Mouse (Mus musculus): ENCODE measurements around the gene Cdk2ap2. TPM values are rescaled to one million over a fixed set of nuclear protein-coding genes. Genes with fewer than 3 reads are reported as not detected.

The Cdk2ap2 gene
- total and polyA plus RNA-seq, 2 experiments, result 33.9 to 198 TPM

DNA sequence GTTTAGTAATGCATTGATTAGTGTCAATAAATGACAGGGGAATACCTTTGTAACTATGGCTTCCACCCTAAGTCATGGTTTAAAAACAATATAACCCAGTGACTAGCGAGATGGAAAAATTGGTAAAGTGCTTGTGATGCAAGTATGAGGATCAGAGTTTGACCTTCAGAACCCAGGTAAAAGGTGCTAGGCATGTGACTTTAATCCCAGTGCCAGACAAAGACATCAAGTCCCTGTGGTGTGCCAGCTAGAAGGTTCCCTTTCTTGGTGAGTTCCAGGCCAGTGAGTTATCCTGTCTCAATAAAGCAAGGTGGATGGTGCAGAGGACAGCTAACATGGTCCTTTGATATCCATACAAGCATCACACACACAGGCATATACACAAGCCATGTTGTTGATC, 21.5 kb upstream of the Cdk2ap2 start:
- no peak overlapping the region for H3K4me3 ChIP-seq (ENCODE audit: insufficient read depth, low read depth, low read length)
- peaks cover 25% of the 10 kb centered on the region for H3K4me1 ChIP-seq (ENCODE audit: control insufficient read depth, insufficient read depth, low read length)
- peak; percentile 78 for DNase-seq (ENCODE audit: extremely low read depth, low read depth, low spot score)
- H3K27ac ChIP-seq (replicated peaks; ENCODE audit: insufficient read depth, low read depth, low read length), result no peak overlapping the region
- no peak for TF ChIP-seq CTCF (IDR thresholded peaks at IDR 0.05; ENCODE audit: low read depth, low read length)
- TF ChIP-seq POLR2A (IDR thresholded peaks at IDR 0.05; ENCODE audit: extremely low read depth, insufficient read depth, low read length), result no peak
- no peaks in the 10 kb centered on the region for H3K36me3 ChIP-seq (ENCODE audit: control insufficient read depth, insufficient read depth, low read length)
- H3K9ac ChIP-seq (ENCODE audit: low read depth, low read length), result no peak overlapping the region
- no peaks in the 10 kb centered on the region for H3K27me3 ChIP-seq (ENCODE audit: control insufficient read depth, insufficient read depth, low read length)
- WGBS, result 33% methylated on average over 1 of the region's 1 CpGs
- no peaks in the 10 kb centered on the region for H3K79me2 ChIP-seq (ENCODE audit: control insufficient read depth, insufficient read depth, low read length)

GRCm38 (mm10) chr19:4079594-4079993, 17.4 kb upstream of the Cdk2ap2 start:
- H3K79me2 ChIP-seq (ENCODE audit: control insufficient read depth, insufficient read depth, low read length), result no peaks in the 10 kb centered on the region
- no peaks in the 10 kb centered on the region for H3K36me3 ChIP-seq (ENCODE audit: control insufficient read depth, insufficient read depth, low read length)
- TF ChIP-seq CTCF (IDR thresholded peaks at IDR 0.05; ENCODE audit: low read depth, low read length) (no peak), POLR2A (IDR thresholded peaks at IDR 0.05; ENCODE audit: extremely low read depth, insufficient read depth, low read length) (no peak)
- no peak overlapping the region for H3K4me3 ChIP-seq (ENCODE audit: insufficient read depth, low read depth, low read length)
- no peaks in the 10 kb centered on the region for H3K27me3 ChIP-seq (ENCODE audit: control insufficient read depth, insufficient read depth, low read length)
- H3K4me1 ChIP-seq (ENCODE audit: control insufficient read depth, insufficient read depth, low read length), result peaks cover 17% of the 10 kb centered on the region; the same call in 1 of the 2 replicates
- no peak overlapping the region for H3K27ac ChIP-seq (replicated peaks; ENCODE audit: insufficient read depth, low read depth, low read length)
- DNase-seq (ENCODE audit: extremely low read depth, low read depth, low spot score), result no peak
- 91% methylated on average over 1 of the region's 1 CpGs for WGBS
- H3K9ac ChIP-seq (ENCODE audit: low read depth, low read length), result no peak overlapping the region

DNA sequence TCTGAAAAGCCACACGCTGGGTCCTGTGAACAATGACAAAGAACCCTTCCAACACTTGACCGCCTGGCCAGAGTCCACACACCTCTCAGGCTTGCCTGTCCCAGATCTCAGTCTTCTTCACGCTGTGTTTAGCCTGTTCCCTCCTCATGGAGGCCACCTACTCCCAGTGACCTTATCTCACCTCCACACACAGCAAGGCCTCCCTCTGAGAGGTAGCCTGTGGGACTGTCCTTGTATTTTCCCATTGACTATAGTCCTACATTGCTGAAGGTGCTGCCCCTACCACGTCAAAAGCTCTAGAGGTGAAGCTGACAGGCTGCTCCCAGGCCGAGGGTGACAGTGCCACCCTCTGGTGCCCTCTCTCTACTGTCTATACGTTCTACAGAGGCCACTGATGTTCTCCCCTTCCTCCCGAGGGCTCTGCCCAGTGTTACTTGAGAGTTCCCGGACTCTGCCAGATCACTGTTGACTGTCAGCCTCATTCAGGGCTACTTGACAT, 16.4 kb upstream of the Cdk2ap2 start:
- TF ChIP-seq POLR2A (IDR thresholded peaks at IDR 0.05; ENCODE audit: extremely low read depth, insufficient read depth, low read length) (no peak), CTCF (IDR thresholded peaks at IDR 0.05; ENCODE audit: low read depth, low read length) (peak; percentile 79)
- Histone ChIP-seq H3K36me3 (ENCODE audit: control insufficient read depth, insufficient read depth, low read length) (no peaks in the 10 kb centered on the region), H3K79me2 (ENCODE audit: control insufficient read depth, insufficient read depth, low read length) (no peaks in the 10 kb centered on the region), H3K27me3 (ENCODE audit: control insufficient read depth, insufficient read depth, low read length) (no peaks in the 10 kb centered on the region), H3K27ac (replicated peaks; ENCODE audit: insufficient read depth, low read depth, low read length) (no peak overlapping the region; the same call in 1 of the 2 replicates), H3K4me1 (ENCODE audit: control insufficient read depth, insufficient read depth, low read length) (peaks cover 19% of the 10 kb centered on the region; the same call in 1 of the 2 replicates), H3K4me3 (ENCODE audit: insufficient read depth, low read depth, low read length) (no peak overlapping the region), H3K9ac (ENCODE audit: low read depth, low read length) (0 out of 2 replicates have a peak overlapping the region, but pooled peaks have one; percentile 36)
- DNase-seq (ENCODE audit: extremely low read depth, low read depth, low spot score), result peak; percentile 56
- WGBS, result 23% methylated on average over 8 of the region's 8 CpGs

DNA sequence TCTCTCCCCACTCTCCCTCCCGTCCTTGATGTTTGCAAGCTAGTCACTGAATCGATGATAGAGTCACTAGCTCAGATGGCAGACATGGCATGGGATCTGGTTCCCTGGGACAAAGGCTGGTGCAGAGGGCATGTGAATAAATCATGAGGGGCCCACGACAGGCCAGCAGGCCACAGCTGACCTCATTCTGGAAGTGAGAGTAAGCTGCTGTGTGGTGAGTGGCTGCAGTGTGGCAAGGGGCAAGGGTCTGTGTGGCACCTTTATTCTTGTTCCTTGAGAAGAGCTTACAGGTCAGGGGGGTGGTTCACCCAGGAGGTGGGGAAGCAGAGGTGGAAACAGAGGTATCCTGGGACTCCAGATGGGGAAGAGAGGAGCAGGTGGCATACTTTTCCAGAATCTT, 15.6 kb upstream of the Cdk2ap2 start, which contains the start of gene Cabp2:
TSS of gene Cabp2 (plus strand) at position 185 of the 400 bp plus-strand sequence.
- 0 out of 2 replicates have a peak within 1 kb of the TSS, but pooled peaks have one; percentile 36 for H3K9ac ChIP-seq (ENCODE audit: low read depth, low read length)
- no peak within 1 kb of the TSS; the same call in 1 of the 2 replicates for H3K27ac ChIP-seq (replicated peaks; ENCODE audit: insufficient read depth, low read depth, low read length)
- H3K4me1 ChIP-seq (ENCODE audit: control insufficient read depth, insufficient read depth, low read length), result peaks cover 17% of the 10 kb centered on the region; the same call in 1 of the 2 replicates
- DNase-seq (ENCODE audit: extremely low read depth, low read depth, low spot score), result no peak
- no peaks in the 10 kb centered on the region for H3K36me3 ChIP-seq (ENCODE audit: control insufficient read depth, insufficient read depth, low read length)
- no peak for TF ChIP-seq CTCF (IDR thresholded peaks at IDR 0.05; ENCODE audit: low read depth, low read length)
- no peak for TF ChIP-seq POLR2A (IDR thresholded peaks at IDR 0.05; ENCODE audit: extremely low read depth, insufficient read depth, low read length)
- 47% methylated on average over 3 of the region's 3 CpGs for WGBS
- no peaks in the 10 kb centered on the region for H3K79me2 ChIP-seq (ENCODE audit: control insufficient read depth, insufficient read depth, low read length)
- H3K27me3 ChIP-seq (ENCODE audit: control insufficient read depth, insufficient read depth, low read length), result no peaks in the 10 kb centered on the region
- no peak within 1 kb of the TSS for H3K4me3 ChIP-seq (ENCODE audit: insufficient read depth, low read depth, low read length)

DNA sequence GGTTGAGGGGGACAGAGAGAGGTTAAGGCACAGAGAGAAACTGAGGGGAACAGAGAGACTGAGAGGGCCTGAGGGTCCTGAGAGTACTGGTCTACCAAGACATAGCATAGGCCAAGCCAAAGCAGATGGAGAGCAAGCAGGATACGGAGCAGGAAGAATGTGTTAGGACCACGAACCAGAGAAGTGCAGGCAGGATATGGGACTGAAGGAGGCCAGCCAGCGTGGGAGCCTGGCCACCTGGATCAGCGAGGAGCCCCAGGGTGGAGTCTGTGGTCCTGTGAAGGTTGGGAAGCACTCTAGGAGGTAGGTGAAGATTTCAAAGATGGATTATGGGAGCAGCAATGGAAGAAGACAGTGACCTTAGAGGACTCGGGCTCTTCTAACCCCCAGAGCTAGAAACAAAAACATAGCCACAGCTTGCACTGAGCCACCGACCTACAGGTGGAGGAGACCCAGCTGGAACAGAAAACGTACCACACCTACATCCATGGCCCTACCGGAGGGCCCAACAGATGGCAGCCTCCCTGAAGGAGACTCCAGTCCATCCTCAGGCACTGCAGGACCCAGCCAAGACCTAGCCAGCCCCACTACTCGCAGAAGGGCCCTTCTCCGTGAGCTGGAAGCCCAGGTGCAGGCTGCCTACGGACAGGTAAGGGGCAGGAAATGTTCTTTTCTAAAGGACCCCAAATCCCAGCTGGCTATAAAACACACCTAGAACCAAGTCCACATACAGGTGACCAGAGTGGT, 14.6 kb upstream of the Cdk2ap2 start:
- H3K9ac ChIP-seq (ENCODE audit: low read depth, low read length), result no peak overlapping the region
- no peak for TF ChIP-seq POLR2A (IDR thresholded peaks at IDR 0.05; ENCODE audit: extremely low read depth, insufficient read depth, low read length)
- no peak for TF ChIP-seq CTCF (IDR thresholded peaks at IDR 0.05; ENCODE audit: low read depth, low read length)
- H3K79me2 ChIP-seq (ENCODE audit: control insufficient read depth, insufficient read depth, low read length), result no peaks in the 10 kb centered on the region
- no peaks in the 10 kb centered on the region for H3K27me3 ChIP-seq (ENCODE audit: control insufficient read depth, insufficient read depth, low read length)
- WGBS, result 92% methylated on average over 11 of the region's 11 CpGs
- DNase-seq (ENCODE audit: extremely low read depth, low read depth, low spot score), result no peak
- H3K36me3 ChIP-seq (ENCODE audit: control insufficient read depth, insufficient read depth, low read length), result no peaks in the 10 kb centered on the region
- H3K4me3 ChIP-seq (ENCODE audit: insufficient read depth, low read depth, low read length), result no peak overlapping the region
- H3K27ac ChIP-seq (replicated peaks; ENCODE audit: insufficient read depth, low read depth, low read length), result no peak overlapping the region
- peaks cover 17% of the 10 kb centered on the region; the same call in 1 of the 2 replicates for H3K4me1 ChIP-seq (ENCODE audit: control insufficient read depth, insufficient read depth, low read length)

DNA sequence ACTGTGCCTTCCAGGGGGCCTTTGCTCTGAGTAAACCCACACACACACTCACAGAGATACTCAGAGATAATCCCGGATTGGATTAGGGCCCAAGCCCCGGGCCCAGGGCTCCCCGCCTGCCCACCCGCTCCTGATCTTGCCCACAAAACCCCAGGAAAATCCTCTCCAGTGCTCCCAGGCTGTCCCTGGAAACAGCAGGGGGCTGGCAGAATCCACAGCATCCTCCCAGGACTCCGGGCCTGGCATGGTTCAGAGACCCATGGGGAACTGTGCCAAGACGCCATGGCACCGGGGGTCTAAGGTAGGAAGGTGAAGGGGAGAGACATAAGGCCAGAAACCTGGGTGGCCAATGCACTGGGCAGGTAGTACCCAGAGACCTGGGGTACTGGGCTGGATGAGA, 13.7 kb upstream of the Cdk2ap2 start:
- Histone ChIP-seq H3K27ac (replicated peaks; ENCODE audit: insufficient read depth, low read depth, low read length) (no peak overlapping the region), H3K4me3 (ENCODE audit: insufficient read depth, low read depth, low read length) (no peak overlapping the region), H3K27me3 (ENCODE audit: control insufficient read depth, insufficient read depth, low read length) (no peaks in the 10 kb centered on the region), H3K9ac (ENCODE audit: low read depth, low read length) (no peak overlapping the region), H3K4me1 (ENCODE audit: control insufficient read depth, insufficient read depth, low read length) (peaks cover 17% of the 10 kb centered on the region; the same call in 1 of the 2 replicates), H3K36me3 (ENCODE audit: control insufficient read depth, insufficient read depth, low read length) (no peaks in the 10 kb centered on the region), H3K79me2 (ENCODE audit: control insufficient read depth, insufficient read depth, low read length) (no peaks in the 10 kb centered on the region)
- TF ChIP-seq POLR2A (IDR thresholded peaks at IDR 0.05; ENCODE audit: extremely low read depth, insufficient read depth, low read length) (no peak), CTCF (IDR thresholded peaks at IDR 0.05; ENCODE audit: low read depth, low read length) (no peak)
- DNase-seq (ENCODE audit: extremely low read depth, low read depth, low spot score), result no peak
- WGBS, result 89% methylated on average over 7 of the region's 7 CpGs
